Mouse (Mus musculus): Measurements from ENCODE around the gene Ube4a. TPM values are rescaled to one million over a fixed set of nuclear protein-coding genes. Genes with fewer than 3 reads are reported as not detected.

Ube4a gene
- polyA plus RNA-seq (2017; shearing (Covaris generic)): 37.5 TPM

DNA sequence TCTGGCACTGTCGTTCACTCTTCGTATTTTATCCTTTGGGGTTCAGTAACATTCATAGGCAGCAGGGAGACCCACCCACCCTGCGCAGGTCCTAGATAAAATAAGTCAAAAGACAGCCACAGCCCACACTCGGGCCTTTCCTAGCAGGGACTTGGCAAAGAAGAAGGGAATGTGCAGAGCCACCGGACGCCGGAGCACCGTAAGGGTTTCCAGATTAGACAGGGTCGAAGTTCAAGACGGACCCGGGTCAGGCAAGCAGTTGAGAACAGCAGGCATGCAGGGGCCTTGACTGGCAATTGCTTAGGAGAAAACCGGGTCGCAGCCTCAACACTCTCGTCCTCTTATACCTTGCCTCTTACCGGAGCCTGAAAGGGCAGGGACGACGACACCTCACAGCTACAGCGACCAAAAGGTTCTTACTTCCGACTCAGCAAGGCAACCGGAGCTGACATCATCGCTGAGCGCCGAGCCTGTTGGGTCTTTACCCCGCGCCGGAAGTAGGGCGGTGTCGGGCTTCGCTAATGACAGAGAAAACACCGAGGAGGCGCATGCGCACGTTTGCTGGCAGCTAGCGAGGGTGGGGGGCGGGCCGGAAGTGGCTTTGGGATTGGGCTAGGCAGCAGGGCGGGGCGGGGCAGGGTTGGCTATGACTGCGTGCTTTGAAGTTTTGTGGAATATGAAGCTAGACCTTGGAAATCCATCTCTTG, at the start of gene Ube4a:
Gene Ube4a (minus strand): TSS at position 475 of the 707 bp plus-strand sequence.

GRCm38 (mm10) chr9:45009180-45010078, 44.0 kb upstream of the Ube4a start, which contains the start of gene Cd3e:
Gene Cd3e, minus strand, starts transcription at chr9:45009627.

GRCm38 (mm10) chr9:44981676-44982075, 16.3 kb upstream of the Ube4a start, which contains the start of gene Cd3d:
Gene Cd3d, plus strand, starts transcription at chr9:44981786.

DNA sequence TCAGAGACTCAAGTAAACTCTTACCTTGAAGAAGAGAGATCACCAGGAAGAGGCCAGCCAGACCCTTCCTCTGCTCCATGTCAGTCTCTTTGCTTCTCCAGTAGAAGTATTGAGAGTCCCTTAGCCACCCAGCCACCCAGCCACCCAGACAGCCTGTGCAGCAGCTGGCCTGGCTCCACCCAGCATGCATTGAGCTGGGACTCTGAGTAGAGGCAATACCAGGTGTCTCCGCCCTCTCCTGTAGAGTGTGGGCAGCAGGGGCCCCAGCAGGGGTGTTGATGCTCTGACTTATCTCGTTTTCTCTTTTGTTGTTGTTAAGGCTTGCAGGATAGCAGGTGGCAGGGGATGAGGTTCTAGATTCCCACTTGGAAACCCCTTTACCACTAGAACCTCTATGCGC, 14.8 kb upstream of the Ube4a start, which contains the start of gene Cd3g:
Gene Cd3g (minus strand): TSS at position 190 of the 400 bp plus-strand sequence.

GRCm38 (mm10) chr9:44920374-44921122, 44.9 kb downstream of the Ube4a start, which contains the start of gene Atp5l:
Gene Atp5l, minus strand, starts transcription at chr9:44920742.

DNA sequence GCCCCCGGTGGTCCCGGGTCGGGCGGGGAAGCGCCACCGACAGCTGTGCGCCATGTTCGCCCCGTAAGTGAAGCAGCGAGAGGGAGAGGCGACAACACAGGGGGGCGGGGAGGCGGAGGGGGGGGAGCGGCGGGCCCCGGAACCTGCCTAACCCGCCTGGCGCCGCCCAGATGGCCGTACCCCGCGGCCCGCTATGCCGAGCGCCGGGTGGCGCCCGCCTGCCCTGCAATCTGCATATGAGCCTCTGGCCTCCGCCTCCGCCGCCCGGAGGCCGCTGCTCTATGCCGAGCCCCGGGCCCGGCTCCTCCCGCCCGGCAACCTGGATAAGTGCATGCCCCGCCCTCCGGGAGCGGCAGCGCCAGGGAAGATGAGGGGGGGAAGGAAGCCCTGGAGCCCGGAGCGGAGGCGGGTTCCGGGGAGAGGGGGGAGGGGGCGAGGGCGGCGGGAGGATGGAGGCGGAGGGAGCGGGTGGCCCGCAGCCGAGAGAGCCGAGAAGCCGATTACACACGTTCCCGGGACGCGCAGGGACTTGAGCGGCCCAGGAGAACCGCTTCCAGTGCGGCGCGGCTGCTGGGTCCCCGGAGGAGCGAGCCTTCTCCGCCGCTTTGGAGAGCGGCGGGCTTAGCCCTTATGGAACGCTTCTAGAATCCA, 84.1 kb downstream of the Ube4a start, which contains the start of gene Kmt2a:
Gene Kmt2a (minus strand): TSS at position 76 of the 651 bp plus-strand sequence.

Other genes with a start within 250 kb of the Ube4a start
- gene Phldb1, start 230.4 kb downstream of the Ube4a start, polyA plus RNA-seq (2017; shearing (Covaris generic)): 1.6 TPM
- 144 TPM for gene Arcn1, start 197.8 kb downstream of the Ube4a start, polyA plus RNA-seq (2017; shearing (Covaris generic))
- 19.4 TPM for gene Ift46, start 197.7 kb downstream of the Ube4a start, polyA plus RNA-seq (2017; shearing (Covaris generic))
- not detected for gene Tmem25, start 166.3 kb downstream of the Ube4a start, polyA plus RNA-seq (2017; shearing (Covaris generic))
- not detected for gene Ttc36, start 162.5 kb downstream of the Ube4a start, polyA plus RNA-seq (2017; shearing (Covaris generic))
- gene Kmt2a, start 84.3 kb downstream of the Ube4a start, polyA plus RNA-seq (2017; shearing (Covaris generic)): 63.2 TPM
- gene Atp5l, start 44.9 kb downstream of the Ube4a start, polyA plus RNA-seq (2017; shearing (Covaris generic)): 258 TPM
- gene Cd3g, start 14.8 kb upstream of the Ube4a start, polyA plus RNA-seq (2017; shearing (Covaris generic)): 696 TPM
- 496 TPM for gene Cd3d, start 16.2 kb upstream of the Ube4a start, polyA plus RNA-seq (2017; shearing (Covaris generic))
- gene Cd3e, start 44.0 kb upstream of the Ube4a start, polyA plus RNA-seq (2017; shearing (Covaris generic)): 852 TPM
- gene Mpzl2, start 74.2 kb upstream of the Ube4a start, polyA plus RNA-seq (2017; shearing (Covaris generic)): not detected
- gene Mpzl3, start 89.6 kb upstream of the Ube4a start, polyA plus RNA-seq (2017; shearing (Covaris generic)): 38.9 TPM
- 19.8 TPM for gene Jaml, start 113.6 kb upstream of the Ube4a start, polyA plus RNA-seq (2017; shearing (Covaris generic))
- 0.28 TPM for gene Scn2b, start 152.2 kb upstream of the Ube4a start, polyA plus RNA-seq (2017; shearing (Covaris generic))
- gene Scn4b, start 172.8 kb upstream of the Ube4a start, polyA plus RNA-seq (2017; shearing (Covaris generic)): 0.32 TPM
- 0.35 TPM for gene BC049352, start 216.4 kb upstream of the Ube4a start, polyA plus RNA-seq (2017; shearing (Covaris generic))
- gene Tmprss4, start 238.5 kb upstream of the Ube4a start, polyA plus RNA-seq (2017; shearing (Covaris generic)): not detected